Mouse (Mus musculus): Measurements from ENCODE around the gene Atp2a1. TPM values are rescaled to one million over a fixed set of nuclear protein-coding genes. Genes with fewer than 3 reads are reported as not detected.

Atp2a1 gene
- 0.39 and 0.71 TPM in 2 replicates for polyA plus RNA-seq (2015; fragmentation: Nextera tagmentation; extraction: Ambion mirVana)

- 46% methylated on average over 5 of the region's 5 CpGs for WGBS
- Histone ChIP-seq H3K27ac (ENCODE audit: low read length) (no peak within 1 kb of the TSS), H3K9ac (ENCODE audit: low read depth, low read length) (peak within 1 kb of the TSS; percentile 24; the same call in 1 of the 2 replicates), H3K4me1 (ENCODE audit: control insufficient read depth, insufficient read depth, low read length) (no peaks in the 10 kb centered on the region), H3K36me3 (ENCODE audit: control insufficient read depth, insufficient read depth, low read length) (peaks cover 16% of the 10 kb centered on the region), H3K27me3 (ENCODE audit: control insufficient read depth, insufficient read depth, low read depth, low read length) (no peaks in the 10 kb centered on the region), H3K4me3 (ENCODE audit: low read depth, low read length) (no peak within 1 kb of the TSS), H3K4me2 (ENCODE audit: low read length) (no peak within 1 kb of the TSS), H3K9me3 (replicated peaks; ENCODE audit: control insufficient read depth, low read length, poor library complexity, severe bottlenecking) (no peaks in the 10 kb centered on the region)
- ATAC-seq = no peak
These were observed at the start of gene Atp2a1 for GRCm38 (mm10) chr7:126463004-126463403. TSS of gene Atp2a1 (minus strand) at chr7:126463108.

- no peak overlapping the region for H3K4me3 ChIP-seq (ENCODE audit: low read depth, low read length)
- no peak for ATAC-seq
These were observed 48.4 kb upstream of the Atp2a1 start for GRCm38 (mm10) chr7:126511287-126511686.

GRCm38 (mm10) chr7:126507126-126507778 is 44.3 kb upstream of the Atp2a1 start:
- no peak overlapping the region for H3K4me2 ChIP-seq (ENCODE audit: low read length)
- H3K36me3 ChIP-seq (ENCODE audit: control insufficient read depth, insufficient read depth, low read length) = no peaks in the 10 kb centered on the region
- no peak overlapping the region for H3K4me3 ChIP-seq (ENCODE audit: low read depth, low read length)
- no peak overlapping the region for H3K27ac ChIP-seq (ENCODE audit: low read length)
- ATAC-seq = no peak
- H3K27me3 ChIP-seq (ENCODE audit: control insufficient read depth, insufficient read depth, low read depth, low read length) = no peaks in the 10 kb centered on the region
- 89% methylated on average over 8 of the region's 8 CpGs for WGBS
- no peaks in the 10 kb centered on the region for H3K9me3 ChIP-seq (replicated peaks; ENCODE audit: control insufficient read depth, low read length, poor library complexity, severe bottlenecking)
- H3K4me1 ChIP-seq (ENCODE audit: control insufficient read depth, insufficient read depth, low read length) = peaks cover 6% of the 10 kb centered on the region; the same call in 1 of the 2 replicates
- H3K9ac ChIP-seq (ENCODE audit: low read depth, low read length) = no peak overlapping the region

More at GRCm38 (mm10) chr7:126511287-126511686, 48.4 kb upstream of the Atp2a1 start:
- H3K9ac ChIP-seq (ENCODE audit: low read depth, low read length) = no peak overlapping the region
- no peaks in the 10 kb centered on the region for H3K36me3 ChIP-seq (ENCODE audit: control insufficient read depth, insufficient read depth, low read length)
- H3K9me3 ChIP-seq (replicated peaks; ENCODE audit: control insufficient read depth, low read length, poor library complexity, severe bottlenecking) = no peaks in the 10 kb centered on the region
- H3K27me3 ChIP-seq (ENCODE audit: control insufficient read depth, insufficient read depth, low read depth, low read length) = no peaks in the 10 kb centered on the region
- WGBS = 87% methylated on average over 3 of the region's 3 CpGs
- H3K4me1 ChIP-seq (ENCODE audit: control insufficient read depth, insufficient read depth, low read length) = no peaks in the 10 kb centered on the region
- no peak overlapping the region for H3K27ac ChIP-seq (ENCODE audit: low read length)
- no peak overlapping the region for H3K4me2 ChIP-seq (ENCODE audit: low read length)

- 88% methylated on average over 2 of the region's 2 CpGs for WGBS
- H3K4me2 ChIP-seq (ENCODE audit: low read length) = no peak overlapping the region
- no peak for ATAC-seq
These were observed 42.0 kb upstream of the Atp2a1 start for GRCm38 (mm10) chr7:126504913-126505312.

GRCm38 (mm10) chr7:126503273-126503878 is 40.5 kb upstream of the Atp2a1 start, which contains the start of gene Atxn2l:
TSS of gene Atxn2l (minus strand) at chr7:126503437.
- WGBS = 1% methylated on average over 62 of the region's 72 CpGs
- peaks cover 20% of the 10 kb centered on the region for H3K36me3 ChIP-seq (ENCODE audit: control insufficient read depth, insufficient read depth, low read length)
- H3K9ac ChIP-seq (ENCODE audit: low read depth, low read length) = peak within 1 kb of the TSS; percentile 100
- H3K9me3 ChIP-seq (replicated peaks; ENCODE audit: control insufficient read depth, low read length, poor library complexity, severe bottlenecking) = no peaks in the 10 kb centered on the region
- H3K4me1 ChIP-seq (ENCODE audit: control insufficient read depth, insufficient read depth, low read length) = peaks cover 16% of the 10 kb centered on the region
- H3K4me3 ChIP-seq (ENCODE audit: low read depth, low read length) = peak within 1 kb of the TSS; percentile 100
- ATAC-seq = peak; percentile 84
- no peaks in the 10 kb centered on the region for H3K27me3 ChIP-seq (ENCODE audit: control insufficient read depth, insufficient read depth, low read depth, low read length)
- peak within 1 kb of the TSS; percentile 100 for H3K27ac ChIP-seq (ENCODE audit: low read length)
- peak within 1 kb of the TSS; percentile 66 for H3K4me2 ChIP-seq (ENCODE audit: low read length)

More at GRCm38 (mm10) chr7:126504913-126505312, 42.0 kb upstream of the Atp2a1 start:
- no peaks in the 10 kb centered on the region for H3K9me3 ChIP-seq (replicated peaks; ENCODE audit: control insufficient read depth, low read length, poor library complexity, severe bottlenecking)
- no peaks in the 10 kb centered on the region for H3K27me3 ChIP-seq (ENCODE audit: control insufficient read depth, insufficient read depth, low read depth, low read length)
- H3K4me1 ChIP-seq (ENCODE audit: control insufficient read depth, insufficient read depth, low read length) = peaks cover 16% of the 10 kb centered on the region
- no peak overlapping the region for H3K27ac ChIP-seq (ENCODE audit: low read length)
- no peak overlapping the region for H3K4me3 ChIP-seq (ENCODE audit: low read depth, low read length)
- H3K9ac ChIP-seq (ENCODE audit: low read depth, low read length) = no peak overlapping the region
- H3K36me3 ChIP-seq (ENCODE audit: control insufficient read depth, insufficient read depth, low read length) = peaks cover 8% of the 10 kb centered on the region

GRCm38 (mm10) chr7:126502751-126503150 is 39.8 kb upstream of the Atp2a1 start:
- no peaks in the 10 kb centered on the region for H3K27me3 ChIP-seq (ENCODE audit: control insufficient read depth, insufficient read depth, low read depth, low read length)
- H3K27ac ChIP-seq (ENCODE audit: low read length) = peak overlapping the region; percentile 100
- peak overlapping the region; percentile 100 for H3K9ac ChIP-seq (ENCODE audit: low read depth, low read length)
- peak overlapping the region; percentile 66 for H3K4me2 ChIP-seq (ENCODE audit: low read length)
- H3K4me1 ChIP-seq (ENCODE audit: control insufficient read depth, insufficient read depth, low read length) = peaks cover 16% of the 10 kb centered on the region
- ATAC-seq = peak; percentile 23; the same call in 1 of the 2 replicates
- H3K4me3 ChIP-seq (ENCODE audit: low read depth, low read length) = peak overlapping the region; percentile 100
- no peaks in the 10 kb centered on the region for H3K9me3 ChIP-seq (replicated peaks; ENCODE audit: control insufficient read depth, low read length, poor library complexity, severe bottlenecking)
- peaks cover 23% of the 10 kb centered on the region for H3K36me3 ChIP-seq (ENCODE audit: control insufficient read depth, insufficient read depth, low read length)
- WGBS = under 1% methylated on average over 40 of the region's 40 CpGs

GRCm38 (mm10) chr7:126502023-126502741 is 39.3 kb upstream of the Atp2a1 start:
- ATAC-seq = peak; percentile 92
- Histone ChIP-seq H3K27ac (ENCODE audit: low read length) (peak overlapping the region; percentile 100), H3K4me1 (ENCODE audit: control insufficient read depth, insufficient read depth, low read length) (peaks cover 16% of the 10 kb centered on the region), H3K27me3 (ENCODE audit: control insufficient read depth, insufficient read depth, low read depth, low read length) (no peaks in the 10 kb centered on the region), H3K4me2 (ENCODE audit: low read length) (peak overlapping the region; percentile 67), H3K9me3 (replicated peaks; ENCODE audit: control insufficient read depth, low read length, poor library complexity, severe bottlenecking) (no peaks in the 10 kb centered on the region), H3K4me3 (ENCODE audit: low read depth, low read length) (peak overlapping the region; percentile 100), H3K36me3 (ENCODE audit: control insufficient read depth, insufficient read depth, low read length) (peaks cover 29% of the 10 kb centered on the region), H3K9ac (ENCODE audit: low read depth, low read length) (peak overlapping the region; percentile 100)
- under 1% methylated on average over 48 of the region's 57 CpGs for WGBS

GRCm38 (mm10) chr7:126501684-126502022 is 38.7 kb upstream of the Atp2a1 start:
- peaks cover 16% of the 10 kb centered on the region for H3K4me1 ChIP-seq (ENCODE audit: control insufficient read depth, insufficient read depth, low read length)

More at GRCm38 (mm10) chr7:126501684-126502022, 38.7 kb upstream of the Atp2a1 start:
- WGBS = 3% methylated on average over 9 of the region's 9 CpGs
- Histone ChIP-seq H3K36me3 (ENCODE audit: control insufficient read depth, insufficient read depth, low read length) (peaks cover 33% of the 10 kb centered on the region), H3K4me2 (ENCODE audit: low read length) (peak overlapping the region; percentile 67), H3K4me3 (ENCODE audit: low read depth, low read length) (peak overlapping the region; percentile 100), H3K27ac (ENCODE audit: low read length) (peak overlapping the region; percentile 100), H3K9me3 (replicated peaks; ENCODE audit: control insufficient read depth, low read length, poor library complexity, severe bottlenecking) (no peaks in the 10 kb centered on the region), H3K9ac (ENCODE audit: low read depth, low read length) (peak overlapping the region; percentile 100), H3K27me3 (ENCODE audit: control insufficient read depth, insufficient read depth, low read depth, low read length) (no peaks in the 10 kb centered on the region)
- ATAC-seq = no peak

Measured in midbrain, embryonic 16.5 days (tissue).